Mouse (Mus musculus) urinary bladder, postnatal 10 days (tissue): ENCODE measurements around the gene Actrt3.

Experiments
- DNase-seq: peaks from one replicate; pipeline ENCODE4 v3.0.0; 2022; ENCODE audit warnings: low spot score

Actrt3 gene

DNA sequence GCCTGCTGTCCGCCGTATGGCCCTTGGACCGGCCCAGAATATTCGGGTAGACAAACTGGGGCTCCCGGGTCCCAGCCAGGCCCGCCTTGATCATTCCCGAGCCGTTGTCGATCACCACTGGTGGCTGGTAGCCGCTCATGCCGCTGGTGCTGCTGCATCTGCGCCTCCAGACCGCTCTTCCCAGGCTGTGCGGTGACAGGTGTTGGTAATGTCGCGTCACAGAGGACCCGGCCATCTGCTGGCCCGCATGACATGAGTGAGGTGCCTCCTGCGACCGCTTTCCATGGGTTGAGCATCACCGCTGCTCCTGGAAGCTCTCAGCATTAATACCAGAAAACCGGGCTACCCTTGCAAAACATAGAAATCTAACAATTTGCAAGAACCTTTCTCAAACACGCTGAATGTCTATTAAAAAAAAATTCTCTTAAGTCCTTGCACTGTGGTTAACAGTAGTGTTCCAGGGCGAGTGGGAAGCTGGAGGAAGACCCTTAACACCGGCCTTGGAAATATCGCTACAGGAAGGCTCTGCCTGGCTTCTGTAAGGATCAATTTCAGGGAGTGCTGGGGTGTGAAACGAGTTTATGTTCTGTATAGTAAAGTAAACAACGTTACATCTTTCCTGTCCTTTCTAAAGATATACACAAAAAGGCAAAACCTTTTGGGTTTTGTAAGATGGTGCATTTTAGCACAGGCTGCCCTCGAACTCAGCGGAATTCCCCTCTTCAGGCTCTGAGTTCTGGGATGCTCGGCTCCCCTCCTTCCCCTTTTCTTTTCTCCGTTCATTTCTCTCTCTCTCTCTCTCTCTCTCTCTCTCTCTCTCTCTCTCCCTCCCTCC, at the start of gene Actrt3:
Gene Actrt3 (minus strand): TSS at position 229 of the 835 bp plus-strand sequence.
- no peak for DNase-seq

DNA sequence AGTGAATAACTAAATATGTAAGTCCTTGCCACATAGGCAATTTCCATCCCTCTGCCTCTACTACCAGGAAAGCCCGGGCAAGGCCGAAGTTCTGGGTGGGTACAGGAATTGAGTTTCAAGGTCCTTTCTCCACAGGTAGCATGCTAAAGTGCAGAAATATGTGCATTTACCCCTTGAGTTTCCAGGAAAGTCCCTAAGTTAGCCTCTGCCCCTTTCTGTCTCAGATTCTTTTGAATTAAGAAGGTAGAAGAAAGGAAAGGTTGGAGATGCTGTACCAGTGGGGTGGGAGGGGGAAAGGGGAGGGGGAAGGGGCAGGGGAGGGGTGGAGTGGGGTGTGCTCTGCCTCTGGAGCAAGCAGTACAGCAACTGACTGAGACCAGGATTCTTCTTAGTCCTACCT, 48.7 kb upstream of the Actrt3 start:
- DNase-seq: no peak

DNA sequence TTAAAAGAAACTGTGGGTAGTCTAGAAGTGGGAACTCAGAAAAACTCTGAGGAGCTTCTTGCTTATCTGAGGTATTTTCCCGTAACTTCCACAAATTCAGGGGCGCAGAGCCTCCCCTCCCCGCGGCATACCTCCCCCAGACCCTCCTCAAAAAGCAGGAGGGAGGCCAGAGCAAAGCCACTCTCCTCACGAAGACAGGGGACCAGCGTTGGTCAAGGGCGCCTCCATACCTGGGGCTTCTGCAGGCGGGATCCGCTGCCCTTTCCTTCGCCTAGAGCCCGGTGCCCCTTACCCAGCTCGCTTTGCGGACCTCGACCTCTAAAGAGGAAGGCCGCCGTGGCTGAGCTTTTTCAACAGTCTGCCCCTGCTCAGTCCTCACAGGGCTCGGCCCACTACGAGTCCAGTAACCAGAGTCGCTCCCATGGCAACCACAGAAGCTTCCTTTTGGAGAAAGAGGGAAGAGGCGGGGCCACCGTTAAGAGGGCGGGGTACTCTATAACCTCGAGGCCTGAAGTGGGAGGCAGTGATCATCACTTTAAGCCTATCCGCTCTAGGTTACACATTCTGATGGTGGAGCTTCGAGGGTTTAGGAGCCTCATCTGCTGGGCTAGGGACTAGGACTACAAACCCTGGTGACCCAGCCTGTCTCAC, 47.8 kb upstream of the Actrt3 start, which contains the start of gene Lrrc34:
Gene Lrrc34 (minus strand): TSS at position 430 of the 651 bp plus-strand sequence.
- DNase-seq: no peak

DNA sequence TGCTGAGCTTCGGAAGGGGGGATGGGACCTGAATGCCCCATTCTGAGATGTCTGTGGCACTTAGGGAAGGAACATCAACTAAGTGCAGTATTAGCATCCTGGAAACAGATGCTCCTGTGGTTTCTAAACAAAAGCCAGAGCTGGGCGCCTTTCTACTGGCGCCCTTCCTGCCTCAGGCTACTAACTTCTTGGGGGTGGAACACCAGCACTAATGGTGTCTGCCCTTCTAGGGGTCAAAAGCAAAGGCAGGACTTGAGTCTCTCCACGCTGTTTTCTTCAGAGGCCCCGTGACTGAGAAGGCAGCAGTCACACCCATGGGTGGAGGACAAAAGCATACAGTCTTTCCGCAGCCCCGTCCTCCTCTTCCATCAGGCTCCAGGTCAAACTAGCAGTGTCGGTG, 47.0 kb upstream of the Actrt3 start:
- DNase-seq: no peak

DNA sequence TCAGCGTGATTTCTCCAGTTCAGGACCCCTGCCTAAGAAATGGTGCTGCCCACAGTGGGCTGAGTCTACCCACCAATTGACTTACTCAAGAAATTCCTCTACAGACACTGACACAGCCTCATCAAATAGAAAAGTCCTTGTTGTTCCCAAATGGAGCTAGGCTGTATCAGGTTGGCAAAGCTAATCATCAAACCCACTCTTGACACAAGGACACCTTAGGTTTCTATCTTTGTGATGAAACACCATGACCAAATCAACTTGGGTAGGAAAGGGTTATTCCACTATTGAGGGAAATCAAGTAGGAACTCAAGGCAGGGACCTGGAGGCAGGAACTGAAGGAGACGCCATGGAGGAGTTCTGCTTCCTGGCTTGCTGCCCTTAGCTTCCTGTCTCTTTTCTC, 44.5 kb upstream of the Actrt3 start, which contains the start of gene Lrriq4:
Gene Lrriq4 (plus strand): TSS at position 301 of the 400 bp plus-strand sequence.
- no peak for DNase-seq

DNA sequence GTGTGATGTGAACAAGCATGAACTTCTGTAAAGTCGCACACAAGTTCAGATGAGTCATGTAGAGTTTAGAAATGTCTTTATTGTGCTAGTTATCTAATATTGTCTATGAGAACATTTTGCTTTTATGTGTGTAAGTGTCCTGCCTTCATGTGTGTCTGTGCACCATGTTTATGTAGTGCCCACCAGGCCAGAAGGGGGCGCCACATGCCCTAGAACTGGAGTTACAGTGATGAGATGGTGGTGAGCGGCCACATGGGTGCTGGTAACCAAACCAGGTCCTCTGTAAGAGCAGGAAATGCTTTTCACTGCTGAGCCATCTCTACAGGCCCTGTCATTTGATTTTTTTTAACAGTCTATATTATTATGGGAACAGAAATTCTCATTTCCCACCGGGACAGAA, 35.9 kb upstream of the Actrt3 start:
- no peak for DNase-seq

DNA sequence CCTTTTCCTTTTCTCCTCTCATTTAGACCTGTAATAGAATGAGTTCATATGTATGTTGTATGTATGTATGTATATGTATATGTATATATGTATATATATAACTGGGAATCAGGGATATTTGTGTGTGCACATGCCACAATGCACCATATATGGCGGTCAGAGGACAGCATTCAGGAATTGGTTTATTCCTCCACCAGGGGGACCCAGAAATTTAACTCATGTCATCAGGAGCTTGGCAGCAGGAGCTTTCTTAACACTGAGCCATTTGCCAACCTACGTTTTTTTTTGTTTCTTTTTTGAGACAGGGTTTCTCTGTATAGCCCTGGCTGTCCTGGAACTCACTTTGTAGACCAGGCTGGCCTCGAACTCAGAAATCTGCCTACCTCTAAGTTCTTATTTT, 33.9 kb upstream of the Actrt3 start:
- no peak for DNase-seq

DNA sequence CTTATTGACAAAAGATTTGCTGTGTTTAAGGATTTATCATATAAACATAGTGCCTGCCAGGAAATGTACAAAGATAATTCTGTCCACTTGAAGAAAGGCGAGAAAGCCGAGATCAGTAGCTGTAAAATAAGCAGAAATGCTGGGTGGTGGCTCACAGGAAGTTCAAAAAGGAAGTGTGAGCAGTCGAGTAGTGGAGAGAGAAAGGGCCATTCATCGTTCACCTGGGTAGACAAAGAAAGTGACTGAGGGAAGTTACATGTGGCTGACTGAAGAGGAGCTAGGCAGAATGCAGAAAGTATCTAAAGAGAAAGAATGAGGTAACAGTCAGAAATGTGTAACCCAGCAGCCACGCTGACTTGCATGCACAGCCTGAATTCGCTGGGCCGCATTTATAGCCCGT, 20.4 kb upstream of the Actrt3 start:
- no peak for DNase-seq

DNA sequence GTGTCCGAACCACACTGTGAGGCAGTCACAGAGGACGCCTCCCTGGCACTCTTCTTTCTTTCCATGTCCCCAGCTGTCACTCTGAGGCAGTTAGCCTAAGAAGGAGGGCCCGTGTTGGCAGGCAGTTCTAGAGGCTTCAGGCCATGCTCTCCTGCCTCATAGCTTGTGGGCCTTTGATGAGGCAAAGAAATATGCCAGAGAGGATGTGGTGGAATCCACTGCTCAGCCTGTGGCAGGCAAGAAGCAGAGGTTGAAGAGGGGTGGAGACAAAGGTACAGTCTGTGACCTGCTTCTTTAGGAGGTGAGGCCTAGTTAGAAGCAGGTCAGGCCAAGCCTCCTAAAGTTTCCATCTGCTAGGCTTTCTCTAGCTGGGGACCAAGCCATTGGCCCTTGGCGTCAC, 11.2 kb upstream of the Actrt3 start:
- DNase-seq: no peak

DNA sequence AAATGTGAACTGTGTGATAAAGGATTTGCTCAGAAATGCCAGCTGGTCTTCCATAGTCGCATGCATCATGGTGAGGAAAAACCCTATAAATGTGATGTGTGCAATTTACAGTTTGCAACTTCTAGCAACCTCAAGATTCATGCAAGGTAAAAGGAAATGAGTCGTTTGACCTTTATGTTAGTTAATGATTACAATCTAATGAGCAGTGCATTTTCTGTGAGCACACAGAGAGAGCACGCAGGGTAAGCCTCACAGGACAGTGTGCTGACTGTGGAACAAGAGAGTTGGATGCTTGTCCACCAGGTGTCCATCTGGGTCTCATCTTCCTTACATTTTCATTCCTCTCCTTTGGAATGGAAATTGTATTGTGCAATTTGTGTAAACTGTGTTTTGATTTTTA, 9.3 kb upstream of the Actrt3 start:
- no peak for DNase-seq

DNA sequence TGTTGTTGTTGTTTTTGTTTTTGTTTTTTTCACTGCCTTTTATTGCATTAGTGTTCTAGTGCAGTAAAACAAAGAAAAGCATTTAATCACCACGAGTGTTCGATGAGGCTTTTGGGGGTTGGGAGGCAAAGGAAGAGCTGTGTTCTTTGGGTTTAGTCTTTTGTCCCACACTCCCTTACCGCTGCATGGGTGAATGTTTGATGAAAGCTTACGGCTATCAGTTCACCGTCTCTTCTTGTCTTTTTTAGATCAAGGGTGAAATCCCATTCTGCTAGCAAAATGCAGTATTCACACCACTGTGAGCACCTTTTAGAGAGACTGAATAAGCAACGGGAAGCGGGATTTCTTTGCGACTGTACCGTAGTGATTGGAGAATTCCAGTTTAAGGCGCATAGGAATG, 3.5 kb upstream of the Actrt3 start:
- DNase-seq: no peak

DNA sequence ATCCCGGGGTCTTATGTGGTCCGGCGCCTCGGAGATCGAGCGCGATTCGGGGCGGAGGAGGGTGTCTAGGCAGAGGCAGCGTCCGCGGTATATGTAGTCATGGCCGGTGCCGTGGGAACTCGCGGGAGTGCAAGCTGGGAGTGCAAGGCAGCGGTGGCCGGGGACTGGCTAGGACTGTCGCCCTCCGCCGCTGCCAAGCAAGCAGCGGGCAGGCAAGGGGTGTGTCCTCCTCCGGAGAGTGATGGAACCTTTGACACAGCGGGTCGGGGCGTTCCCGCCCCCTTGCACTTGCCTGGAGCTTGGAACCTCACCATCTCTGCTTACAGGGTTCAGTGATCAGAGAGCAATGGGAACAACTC, 3.0 kb upstream of the Actrt3 start:
- no peak for DNase-seq

DNA sequence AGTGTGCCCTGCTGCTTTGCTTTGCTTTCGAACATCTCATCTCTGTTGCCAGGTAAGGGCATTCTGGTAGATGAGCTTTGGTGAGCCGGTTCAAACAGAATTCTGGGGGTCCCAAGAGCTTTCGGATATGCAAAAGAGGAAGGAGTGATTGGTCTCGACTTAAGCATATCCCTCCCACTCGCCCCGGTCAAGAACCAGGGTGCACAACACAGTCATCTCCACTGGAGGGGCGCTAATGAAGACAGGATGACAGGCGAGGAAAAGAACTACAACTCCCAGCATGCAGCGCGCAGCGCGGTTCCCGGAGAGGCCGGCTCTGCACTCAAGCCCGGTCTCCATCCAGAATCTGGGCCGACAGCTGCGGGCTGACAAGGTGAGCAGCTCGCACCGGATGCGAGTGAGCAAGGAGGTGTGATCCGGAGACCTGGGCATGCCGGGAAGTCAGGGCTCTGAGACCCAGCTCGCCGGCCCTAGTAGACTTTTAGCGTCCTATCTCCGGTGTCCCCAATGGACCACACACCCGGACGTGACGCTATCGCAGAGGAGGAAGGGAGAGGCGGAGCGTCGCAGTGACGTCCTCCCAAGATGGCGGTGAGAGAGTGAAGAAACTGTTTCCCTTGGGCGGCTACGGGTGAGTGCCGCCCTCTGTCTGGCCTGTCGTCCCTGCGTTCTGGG, 2.5 kb upstream of the Actrt3 start, which contains the start of gene Mynn:
Gene Mynn (plus strand): TSS at position 1 of the 675 bp plus-strand sequence.
- DNase-seq: peak; percentile 76

DNA sequence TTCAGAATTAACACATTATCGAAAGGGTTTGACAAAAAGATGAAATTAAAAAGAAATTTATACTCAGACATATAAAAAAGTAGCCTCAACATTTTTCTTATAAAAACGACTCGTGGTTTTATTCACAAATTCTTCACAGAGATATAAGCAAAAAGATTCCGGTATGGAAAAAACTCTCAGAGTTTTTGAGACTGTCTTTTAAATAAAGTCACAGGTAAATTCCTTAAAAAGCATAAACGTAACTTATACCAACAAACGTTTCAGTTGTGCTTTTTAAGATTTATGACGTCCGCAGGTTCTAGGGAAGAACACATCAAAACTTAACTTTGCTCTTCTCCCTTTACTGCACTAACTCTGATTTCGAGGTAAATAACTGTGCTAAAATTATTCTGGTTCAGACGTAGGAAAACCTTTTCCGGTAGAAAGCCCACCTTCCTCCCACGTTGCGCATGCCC, 1.9 kb upstream of the Actrt3 start:
- no peak for DNase-seq

DNA sequence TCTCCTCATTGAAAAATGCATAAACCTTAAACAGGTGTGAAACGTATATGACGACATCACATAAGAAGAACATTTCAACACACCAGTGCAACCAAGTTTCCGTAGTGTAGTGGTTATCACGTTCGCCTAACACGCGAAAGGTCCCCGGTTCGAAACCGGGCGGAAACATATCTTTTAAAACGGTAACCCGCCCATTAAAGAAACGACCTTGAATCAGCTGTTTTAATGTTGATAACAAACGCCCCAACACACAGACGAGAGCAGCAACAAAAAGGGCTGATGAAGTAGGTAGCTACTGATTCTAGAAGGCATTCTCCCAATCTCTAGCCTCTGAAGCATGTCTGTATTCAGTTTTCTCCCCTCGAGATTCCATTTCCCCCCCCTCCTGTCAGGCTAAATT, 1.4 kb upstream of the Actrt3 start:
- DNase-seq: no peak

DNA sequence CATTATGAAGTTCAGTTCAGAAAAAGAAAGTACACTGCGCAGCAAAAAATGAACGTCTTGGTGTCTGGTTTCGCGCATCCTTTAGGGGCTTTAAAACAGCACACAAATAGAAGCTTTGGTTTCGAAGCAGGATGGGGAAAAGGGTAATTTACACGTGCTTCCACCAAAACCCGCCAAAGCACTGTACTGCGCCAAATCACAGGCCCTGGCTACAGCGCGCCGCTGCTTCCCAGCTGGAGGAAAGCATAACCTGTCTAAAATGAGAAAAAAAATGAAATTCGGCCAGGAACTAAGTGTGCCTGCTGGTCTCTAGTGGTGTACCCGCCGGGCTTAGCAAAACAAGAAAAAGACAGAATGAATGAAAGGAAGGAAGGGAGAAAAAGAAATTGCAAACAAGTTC, 978 bp upstream of the Actrt3 start:
- no peak for DNase-seq

DNA sequence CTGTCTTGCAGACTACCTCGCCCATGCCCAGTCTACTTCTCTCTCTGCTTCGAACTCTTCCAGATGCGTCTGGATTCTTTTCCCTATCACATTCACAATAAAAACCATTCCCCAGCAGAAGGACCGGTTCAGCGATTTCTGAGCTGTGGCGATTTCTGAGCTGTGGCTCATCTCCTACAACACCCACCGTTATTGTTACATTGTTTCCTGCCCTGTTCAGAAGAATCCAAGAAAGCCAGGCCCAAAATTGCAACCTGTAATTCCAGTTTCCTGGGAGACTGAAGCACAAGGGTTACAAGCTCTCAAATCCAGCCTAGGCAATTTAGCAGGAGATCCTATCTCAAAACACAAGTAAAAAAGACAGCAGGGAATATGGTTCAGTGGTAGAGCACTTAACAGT, 2.5 kb downstream of the Actrt3 start:
- no peak for DNase-seq

DNA sequence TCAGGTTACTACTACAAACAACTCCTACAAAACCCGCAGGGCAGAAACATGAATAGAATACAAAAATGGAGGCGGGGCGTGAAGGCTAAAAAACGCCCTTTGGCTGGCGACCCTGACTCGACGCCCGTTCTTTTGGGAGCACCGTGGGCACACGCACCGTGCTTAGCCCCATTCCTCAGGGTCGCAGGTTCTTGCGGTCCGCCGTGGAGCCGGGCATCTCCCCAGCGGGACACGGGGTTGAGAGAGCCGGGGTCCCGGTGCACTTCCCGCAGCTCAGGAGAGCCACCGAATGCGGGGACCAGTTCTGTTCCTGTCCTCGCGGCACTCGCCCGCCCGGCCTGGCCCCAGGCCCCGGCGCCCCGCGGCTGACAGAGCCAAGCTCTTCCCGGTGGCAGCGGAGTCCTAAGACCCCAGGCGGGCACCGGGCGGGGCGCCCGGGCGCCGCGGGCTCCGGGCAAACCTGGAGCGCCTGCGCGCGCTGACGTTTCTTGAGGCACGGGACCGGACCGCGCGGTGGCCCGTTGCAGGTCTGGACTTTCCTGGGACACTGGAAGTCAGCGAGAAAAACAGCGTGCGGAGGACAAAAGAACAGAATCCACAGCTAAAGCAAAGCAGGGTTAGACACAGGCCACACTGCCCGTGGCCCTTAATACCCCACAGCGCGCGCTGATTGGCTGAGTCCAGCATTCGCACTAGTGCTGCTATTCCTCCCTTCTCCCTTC, 4.5 kb downstream of the Actrt3 start:
- no peak for DNase-seq

DNA sequence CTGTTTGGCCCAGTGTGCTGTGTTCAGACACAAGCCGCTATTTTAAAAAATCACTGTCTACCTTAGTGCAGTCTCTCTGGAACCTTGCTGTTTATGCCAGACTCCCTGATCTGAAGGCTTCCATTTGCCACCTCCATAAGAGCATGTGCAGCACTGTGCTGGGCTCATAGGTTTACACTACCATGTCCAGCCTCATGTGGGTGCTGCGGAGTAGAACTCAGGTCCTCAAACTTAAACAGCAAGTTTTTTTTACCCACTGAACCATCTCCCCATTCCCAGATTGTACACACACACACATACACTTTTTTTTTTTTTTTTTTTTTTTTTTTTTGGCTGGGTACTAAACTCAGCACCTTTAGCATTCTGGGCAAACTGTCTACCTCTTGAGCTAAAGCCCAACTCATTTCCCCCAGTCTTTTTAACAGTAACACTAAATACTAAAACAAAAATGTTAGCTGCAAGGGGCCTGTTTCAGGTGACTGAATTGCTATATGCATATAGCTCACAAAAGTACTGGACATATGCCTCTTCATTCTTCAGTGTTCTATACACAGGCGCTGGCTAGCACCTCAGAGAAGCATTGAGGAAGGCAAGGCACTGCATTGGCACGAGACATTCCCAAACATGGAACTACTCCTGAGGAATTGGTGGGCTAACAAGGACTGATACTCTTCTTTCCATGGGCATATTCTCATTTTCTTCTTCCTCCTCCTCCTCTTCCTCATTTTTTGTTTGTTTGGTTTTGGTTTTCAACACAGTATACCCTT, 5.8 kb downstream of the Actrt3 start:
- DNase-seq: no peak

DNA sequence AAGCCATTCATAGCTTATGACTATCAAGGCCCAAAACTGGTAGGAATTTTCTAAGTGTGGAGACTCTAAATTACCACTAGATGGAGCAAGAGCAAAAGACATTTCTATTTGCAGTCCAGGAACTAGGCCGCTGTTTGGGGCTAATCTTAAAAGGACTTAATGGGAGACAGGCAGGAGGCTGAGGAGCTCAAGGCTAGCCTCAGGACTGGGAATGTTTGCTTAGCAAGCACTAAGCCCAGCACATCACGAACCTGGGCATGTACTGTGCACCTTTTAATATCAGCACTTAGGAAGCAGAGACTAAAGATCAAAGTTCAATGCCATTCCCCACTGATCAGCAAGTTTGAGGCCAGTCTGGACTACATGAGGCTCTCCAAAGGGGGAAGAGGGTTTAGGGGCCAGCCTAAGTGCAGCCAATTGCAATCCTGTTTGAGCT, 7.3 kb downstream of the Actrt3 start:
- no peak for DNase-seq

DNA sequence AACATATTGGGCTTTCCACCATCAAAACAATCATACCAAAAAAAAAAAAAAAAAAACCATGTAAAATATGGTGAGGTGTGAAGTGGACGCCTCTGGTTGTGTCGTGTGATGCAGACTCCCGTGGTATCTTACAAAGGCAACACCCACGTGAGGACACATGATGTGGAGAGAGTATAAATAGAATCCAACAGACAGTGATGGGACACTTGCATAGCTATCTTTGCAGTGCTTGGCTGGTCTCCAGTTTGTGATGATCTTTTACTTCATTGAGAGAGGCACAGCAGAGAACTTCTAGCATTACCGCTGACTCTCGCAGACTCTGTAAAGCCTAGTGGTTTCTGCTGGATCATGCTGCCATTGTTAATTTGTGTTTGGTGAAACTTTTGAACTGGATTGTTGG, 10.9 kb downstream of the Actrt3 start:
- DNase-seq: no peak
